Mouse (Mus musculus) right cerebral cortex, adult 18-20 months (tissue): ENCODE results near the gene Xrn2.
A peak's percentile ranks its signal among the peaks of the same experiment; 100 is the strongest.
"Not testable (repeated sequence)": the region's sequence is repeated elsewhere in the genome, so short reads cannot be mapped to it uniquely, and the experiment has no call there.

Experiments used
- DNase-seq: peaks from one replicate; pipeline ENCODE4 v3.0.0; 2022; ENCODE audit warnings: mixed read lengths

Gene Xrn2

GRCm38 (mm10) chr2:147012623-147013184 lies at the start of gene Xrn2:
Xrn2 (plus strand) TSS chr2:147012996.
- DNase-seq: peak; percentile 97

GRCm38 (mm10) chr2:146975024-146975423 lies 37.8 kb upstream of the Xrn2 start:
- DNase-seq: no peak

- no peak for DNase-seq
These were observed 37.3 kb upstream of the Xrn2 start for GRCm38 (mm10) chr2:146975453-146976028.

- no peak for DNase-seq
These were observed 30.0 kb upstream of the Xrn2 start for GRCm38 (mm10) chr2:146982786-146983185.

GRCm38 (mm10) chr2:146984831-146985230 lies 28.0 kb upstream of the Xrn2 start:
- DNase-seq: no peak

GRCm38 (mm10) chr2:146985807-146986206 lies 27.0 kb upstream of the Xrn2 start:
- no peak for DNase-seq

- DNase-seq: no peak
These were observed 26.4 kb upstream of the Xrn2 start for GRCm38 (mm10) chr2:146986429-146986828.

- DNase-seq: no peak
These were observed 5.5 kb upstream of the Xrn2 start for GRCm38 (mm10) chr2:147007265-147007664.

GRCm38 (mm10) chr2:147009084-147009483 lies 3.7 kb upstream of the Xrn2 start:
- no peak for DNase-seq

GRCm38 (mm10) chr2:147010141-147010540 lies 2.7 kb upstream of the Xrn2 start:
- no peak for DNase-seq

GRCm38 (mm10) chr2:147010952-147011351 lies 1.8 kb upstream of the Xrn2 start:
- no peak for DNase-seq

GRCm38 (mm10) chr2:147011474-147012140 lies 1.2 kb upstream of the Xrn2 start:
- DNase-seq: no peak

GRCm38 (mm10) chr2:147012141-147012622 lies 614 bp upstream of the Xrn2 start:
- no peak for DNase-seq

- peak; percentile 61 for DNase-seq
These were observed 586 bp downstream of the Xrn2 start for GRCm38 (mm10) chr2:147013194-147013969.

- no peak for DNase-seq
These were observed 1.5 kb downstream of the Xrn2 start for GRCm38 (mm10) chr2:147014101-147014886.

GRCm38 (mm10) chr2:147022041-147022440 lies 9.2 kb downstream of the Xrn2 start:
- not testable (repeated sequence) for DNase-seq

- DNase-seq: no peak
These were observed 10.3 kb downstream of the Xrn2 start for GRCm38 (mm10) chr2:147023067-147023466.

GRCm38 (mm10) chr2:147023560-147023959 lies 10.8 kb downstream of the Xrn2 start:
- no peak for DNase-seq

GRCm38 (mm10) chr2:147033065-147033464 lies 20.3 kb downstream of the Xrn2 start:
- no peak for DNase-seq

GRCm38 (mm10) chr2:147035864-147036263 lies 23.1 kb downstream of the Xrn2 start:
- DNase-seq: no peak

- DNase-seq: no peak
These were observed 34.3 kb downstream of the Xrn2 start for GRCm38 (mm10) chr2:147047051-147047450.

- DNase-seq: no peak
These were observed 40.6 kb downstream of the Xrn2 start for GRCm38 (mm10) chr2:147053229-147053892.
